Mouse (Mus musculus): ENCODE data around the gene Efcab2. TPM values are rescaled to one million over a fixed set of nuclear protein-coding genes. Genes with fewer than 3 reads are reported as not detected.

Efcab2 gene
- total and polyA plus RNA-seq, 2 experiments from 2014 or later = 7.0 to 8.6 TPM

- H3K4me3 ChIP-seq (ENCODE audit: low read depth, low read length) = no peak overlapping the region
- DNase-seq = no peak
- no peak overlapping the region for H3K27ac ChIP-seq (ENCODE audit: low read depth, low read length)
- no peaks in the 10 kb centered on the region for H3K27me3 ChIP-seq (ENCODE audit: insufficient read depth, low read length)
- no peaks in the 10 kb centered on the region for H3K9me3 ChIP-seq (ENCODE audit: low read length)
- 97% methylated on average over 2 of the region's 2 CpGs for WGBS
- no peak for ATAC-seq
- TF ChIP-seq CTCF (IDR thresholded peaks at IDR 0.05; ENCODE audit: low read depth) = no peak
- H3K4me2 ChIP-seq (ENCODE audit: low read depth) = no peak overlapping the region
- H3K4me1 ChIP-seq (ENCODE audit: insufficient read depth) = no peaks in the 10 kb centered on the region
- no peaks in the 10 kb centered on the region for H3K36me3 ChIP-seq (ENCODE audit: insufficient read depth)
- no peak overlapping the region for H3K9ac ChIP-seq
Measured at GRCm38 (mm10) chr1:178419608-178420007, 13.7 kb downstream of the Efcab2 start.

- no peaks in the 10 kb centered on the region for H3K9me3 ChIP-seq (ENCODE audit: low read length)
- TF ChIP-seq CTCF (IDR thresholded peaks at IDR 0.05; ENCODE audit: low read depth) = no peak
- no peak for DNase-seq
- 95% methylated on average over 1 of the region's 1 CpGs for WGBS
- no peaks in the 10 kb centered on the region for H3K27me3 ChIP-seq (ENCODE audit: insufficient read depth, low read length)
- H3K27ac ChIP-seq (ENCODE audit: low read depth, low read length) = no peak overlapping the region
- no peaks in the 10 kb centered on the region for H3K4me1 ChIP-seq (ENCODE audit: insufficient read depth)
- no peak for ATAC-seq
- no peak overlapping the region for H3K9ac ChIP-seq
- no peak overlapping the region for H3K4me2 ChIP-seq (ENCODE audit: low read depth)
- H3K4me3 ChIP-seq (ENCODE audit: low read depth, low read length) = no peak overlapping the region
- H3K36me3 ChIP-seq (ENCODE audit: insufficient read depth) = no peaks in the 10 kb centered on the region
Measured at GRCm38 (mm10) chr1:178423662-178424061, 17.8 kb downstream of the Efcab2 start.

GRCm38 (mm10) chr1:178431619-178432444 lies 25.9 kb downstream of the Efcab2 start:
- Histone ChIP-seq H3K4me2 (ENCODE audit: low read depth) (no peak overlapping the region), H3K27me3 (ENCODE audit: insufficient read depth, low read length) (no peaks in the 10 kb centered on the region), H3K4me3 (ENCODE audit: low read depth, low read length) (no peak overlapping the region), H3K9ac (no peak overlapping the region), H3K4me1 (ENCODE audit: insufficient read depth) (no peaks in the 10 kb centered on the region), H3K36me3 (ENCODE audit: insufficient read depth) (no peaks in the 10 kb centered on the region), H3K9me3 (ENCODE audit: low read length) (no peaks in the 10 kb centered on the region), H3K27ac (ENCODE audit: low read depth, low read length) (no peak overlapping the region)
- DNase-seq = no peak
- WGBS = 81% methylated on average over 4 of the region's 4 CpGs
- no peak for TF ChIP-seq CTCF (IDR thresholded peaks at IDR 0.05; ENCODE audit: low read depth)
- no peak for ATAC-seq

GRCm38 (mm10) chr1:178433619-178434018 lies 27.7 kb downstream of the Efcab2 start:
- H3K27ac ChIP-seq (ENCODE audit: low read depth, low read length) = no peak overlapping the region
- no peak overlapping the region for H3K9ac ChIP-seq
- no peaks in the 10 kb centered on the region for H3K27me3 ChIP-seq (ENCODE audit: insufficient read depth, low read length)
- H3K4me3 ChIP-seq (ENCODE audit: low read depth, low read length) = no peak overlapping the region
- H3K4me1 ChIP-seq (ENCODE audit: insufficient read depth) = no peaks in the 10 kb centered on the region
- H3K9me3 ChIP-seq (ENCODE audit: low read length) = no peaks in the 10 kb centered on the region
- DNase-seq = no peak
- 88% methylated on average over 1 of the region's 1 CpGs for WGBS
- no peak for TF ChIP-seq CTCF (IDR thresholded peaks at IDR 0.05; ENCODE audit: low read depth)
- H3K36me3 ChIP-seq (ENCODE audit: insufficient read depth) = no peaks in the 10 kb centered on the region
- ATAC-seq = no peak
- no peak overlapping the region for H3K4me2 ChIP-seq (ENCODE audit: low read depth)

- Histone ChIP-seq H3K4me3 (ENCODE audit: low read depth, low read length) (no peak overlapping the region), H3K9ac (no peak overlapping the region), H3K9me3 (ENCODE audit: low read length) (no peaks in the 10 kb centered on the region), H3K27me3 (ENCODE audit: insufficient read depth, low read length) (no peaks in the 10 kb centered on the region), H3K4me2 (ENCODE audit: low read depth) (no peak overlapping the region), H3K4me1 (ENCODE audit: insufficient read depth) (no peaks in the 10 kb centered on the region), H3K27ac (ENCODE audit: low read depth, low read length) (no peak overlapping the region), H3K36me3 (ENCODE audit: insufficient read depth) (no peaks in the 10 kb centered on the region)
- 48% methylated on average over 3 of the region's 3 CpGs for WGBS
- no peak for DNase-seq
- TF ChIP-seq CTCF (IDR thresholded peaks at IDR 0.05; ENCODE audit: low read depth) = no peak
- ATAC-seq = no peak
Measured at GRCm38 (mm10) chr1:178444407-178444806, 38.5 kb downstream of the Efcab2 start.

GRCm38 (mm10) chr1:178447036-178447435 lies 41.2 kb downstream of the Efcab2 start:
- no peak overlapping the region for H3K4me2 ChIP-seq (ENCODE audit: low read depth)
- DNase-seq (no peak), ATAC-seq (no peak)
- no peaks in the 10 kb centered on the region for H3K27me3 ChIP-seq (ENCODE audit: insufficient read depth, low read length)
- H3K36me3 ChIP-seq (ENCODE audit: insufficient read depth) = no peaks in the 10 kb centered on the region
- H3K9me3 ChIP-seq (ENCODE audit: low read length) = no peaks in the 10 kb centered on the region
- H3K9ac ChIP-seq = no peak overlapping the region
- H3K27ac ChIP-seq (ENCODE audit: low read depth, low read length) = no peak overlapping the region
- TF ChIP-seq CTCF (IDR thresholded peaks at IDR 0.05; ENCODE audit: low read depth) = no peak
- WGBS = 98% methylated on average over 1 of the region's 1 CpGs
- no peak overlapping the region for H3K4me3 ChIP-seq (ENCODE audit: low read depth, low read length)
- no peaks in the 10 kb centered on the region for H3K4me1 ChIP-seq (ENCODE audit: insufficient read depth)

- no peak for ATAC-seq
- H3K4me2 ChIP-seq (ENCODE audit: low read depth) = no peak overlapping the region
- H3K27ac ChIP-seq (ENCODE audit: low read depth, low read length) = no peak overlapping the region
- TF ChIP-seq CTCF (IDR thresholded peaks at IDR 0.05; ENCODE audit: low read depth) = no peak
- DNase-seq = no peak
- H3K9me3 ChIP-seq (ENCODE audit: low read length) = no peaks in the 10 kb centered on the region
- H3K4me1 ChIP-seq (ENCODE audit: insufficient read depth) = no peaks in the 10 kb centered on the region
- no peak overlapping the region for H3K4me3 ChIP-seq (ENCODE audit: low read depth, low read length)
- WGBS = 64% methylated on average over 6 of the region's 6 CpGs
- H3K9ac ChIP-seq = no peak overlapping the region
- no peaks in the 10 kb centered on the region for H3K27me3 ChIP-seq (ENCODE audit: insufficient read depth, low read length)
- no peaks in the 10 kb centered on the region for H3K36me3 ChIP-seq (ENCODE audit: insufficient read depth)
Measured at GRCm38 (mm10) chr1:178448271-178448744, 42.4 kb downstream of the Efcab2 start.

All from forebrain, postnatal 0 days (tissue).